Mouse (Mus musculus) megakaryocyte progenitor cell, adult 5-6 weeks (primary cell): ENCODE data around the gene Rex1bd. TPM values are rescaled to one million over a fixed set of nuclear protein-coding genes. Genes with fewer than 3 reads are reported as not detected.
A peak's percentile ranks its signal among the peaks of the same experiment; 100 is the strongest.

Experiments used
- ATAC-seq: replicated peaks from 2 replicates; pipeline ENCODE4 v1.8.0; 2016; ENCODE audit warnings: mild to moderate bottlenecking, moderate TSS enrichment, inconsistent platforms; ENCODE audit not compliant: poor library complexity
- total RNA-seq, 2 experiments: library from RNA; stranded (forward) in 1 of 2; stranded (reverse) in 1 of 2; fragments of 157-497, 149-512 nt in 1 of 2; fragments of 200-1000 nt in 1 of 2; gene quantifications; 2 replicates each; pipeline versions ENCODE4 v1.2.3 to v1.2.4; 2015 to 2017

Rex1bd gene
- total RNA-seq, 2 experiments from 2014 or later: 41.3 to 42.1 TPM

DNA sequence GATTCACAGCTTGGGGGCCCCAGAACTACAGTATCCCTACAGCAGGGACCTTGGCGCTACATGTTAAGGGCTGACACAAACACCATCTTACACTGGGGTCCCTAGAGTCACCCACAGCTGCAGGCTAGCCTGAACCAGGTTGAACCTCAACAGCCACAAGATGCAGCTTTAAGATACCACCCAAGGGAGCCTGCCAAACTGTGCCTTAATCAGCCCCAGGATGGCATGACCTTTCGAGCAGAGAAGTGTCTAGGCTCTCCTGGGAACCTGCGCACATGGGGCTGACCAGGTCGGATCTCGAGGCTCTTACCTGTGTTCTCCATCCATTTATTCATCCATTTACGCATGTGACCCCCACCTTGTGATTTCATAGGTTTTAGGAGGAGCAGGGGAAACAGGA lies 48.7 kb downstream of the Rex1bd start:
- ATAC-seq: peak; percentile 69

DNA sequence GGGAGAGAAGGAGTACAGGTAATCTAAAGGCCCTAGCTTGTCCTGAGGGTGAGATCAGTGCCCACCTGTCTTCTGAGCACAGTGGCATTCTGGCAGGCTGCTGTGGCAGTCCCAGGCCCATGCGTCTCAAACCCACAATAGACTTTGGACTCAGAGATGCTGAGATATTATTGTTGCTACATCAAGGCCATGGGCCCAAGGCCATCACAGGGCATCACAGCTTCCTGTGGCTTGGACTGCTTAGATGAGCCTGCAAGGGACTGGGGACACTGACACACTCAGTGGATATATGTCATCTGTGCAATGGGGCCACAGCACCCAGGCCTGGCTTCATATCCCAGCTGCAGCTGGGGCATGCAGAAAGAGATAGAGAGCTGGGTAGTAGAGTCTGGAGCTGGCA lies 49.6 kb downstream of the Rex1bd start:
- no peak for ATAC-seq

Other genes starting within 250 kb of the Rex1bd start
- gene Homer3, start 223.9 kb downstream of the Rex1bd start, total RNA-seq (2015): 4.2 and 5.8 TPM in 2 replicates
- gene Homer3, start 223.9 kb downstream of the Rex1bd start, total RNA-seq (2017): 8.9 and 9.9 TPM in 2 replicates
- 42.7 and 44.7 TPM in 2 replicates for gene Ddx49, start 204.3 kb downstream of the Rex1bd start, total RNA-seq (2015)
- gene Ddx49, start 204.3 kb downstream of the Rex1bd start, total RNA-seq (2017): 163 and 172 TPM in 2 replicates
- 214 and 223 TPM in 2 replicates for gene Cope, start 204.2 kb downstream of the Rex1bd start, total RNA-seq (2015)
- 129 and 151 TPM in 2 replicates for gene Cope, start 204.2 kb downstream of the Rex1bd start, total RNA-seq (2017)
- gene Cers1, start 191.0 kb downstream of the Rex1bd start, total RNA-seq (2015): not detected in 2 replicates
- gene Cers1, start 191.0 kb downstream of the Rex1bd start, total RNA-seq (2017): not detected in 2 replicates
- not detected in 2 replicates for gene Gdf1, start 176.9 kb downstream of the Rex1bd start, total RNA-seq (2015)
- not detected in 2 replicates for gene Gdf1, start 176.9 kb downstream of the Rex1bd start, total RNA-seq (2017)
- 13.9 and 15.3 TPM in 2 replicates for gene Upf1, start 153.5 kb downstream of the Rex1bd start, total RNA-seq (2015)
- 32.3 and 32.5 TPM in 2 replicates for gene Upf1, start 153.5 kb downstream of the Rex1bd start, total RNA-seq (2017)
- gene Comp, start 133.2 kb downstream of the Rex1bd start, total RNA-seq (2015): not detected in 2 replicates
- 0.07 TPM in 1 of 2 replicates, not detected in the other for gene Comp, start 133.2 kb downstream of the Rex1bd start, total RNA-seq (2017)
- 7.8 and 9.3 TPM in 2 replicates for gene Crtc1, start 67.2 kb downstream of the Rex1bd start, total RNA-seq (2015)
- gene Crtc1, start 67.2 kb downstream of the Rex1bd start, total RNA-seq (2017): 2.7 and 6.6 TPM in 2 replicates
- 4.7 and 5.1 TPM in 2 replicates for gene Klhl26, start 29.8 kb downstream of the Rex1bd start, total RNA-seq (2015)
- 3.5 and 3.6 TPM in 2 replicates for gene Klhl26, start 29.8 kb downstream of the Rex1bd start, total RNA-seq (2017)
- not detected in 2 replicates for gene Tmem59l, start 19.4 kb downstream of the Rex1bd start, total RNA-seq (2015)
- gene Tmem59l, start 19.4 kb downstream of the Rex1bd start, total RNA-seq (2017): not detected in 2 replicates
- not detected in 2 replicates for gene Crlf1, start 13.6 kb downstream of the Rex1bd start, total RNA-seq (2015)
- gene Crlf1, start 13.6 kb downstream of the Rex1bd start, total RNA-seq (2017): not detected in 2 replicates
- gene Uba52, start 4.0 kb upstream of the Rex1bd start, total RNA-seq (2015): 3,077 and 3,244 TPM in 2 replicates
- gene Uba52, start 4.0 kb upstream of the Rex1bd start, total RNA-seq (2017): 4,035 and 5,307 TPM in 2 replicates
- gene Fkbp8, start 21.0 kb upstream of the Rex1bd start, total RNA-seq (2015): 74.6 and 90.4 TPM in 2 replicates
- 114 and 133 TPM in 2 replicates for gene Fkbp8, start 21.0 kb upstream of the Rex1bd start, total RNA-seq (2017)
- gene Kxd1, start 21.2 kb upstream of the Rex1bd start, total RNA-seq (2015): 88.0 and 106 TPM in 2 replicates
- 63.1 and 84.4 TPM in 2 replicates for gene Kxd1, start 21.2 kb upstream of the Rex1bd start, total RNA-seq (2017)
- gene Ell, start 32.7 kb upstream of the Rex1bd start, total RNA-seq (2015): 8.5 and 8.7 TPM in 2 replicates
- 9.1 and 9.5 TPM in 2 replicates for gene Ell, start 32.7 kb upstream of the Rex1bd start, total RNA-seq (2017)
- 26.1 and 39.0 TPM in 2 replicates for gene Isyna1, start 87.6 kb upstream of the Rex1bd start, total RNA-seq (2015)
- gene Isyna1, start 87.6 kb upstream of the Rex1bd start, total RNA-seq (2017): 42.9 and 45.4 TPM in 2 replicates
- 31.6 and 40.7 TPM in 2 replicates for gene Ssbp4, start 102.1 kb upstream of the Rex1bd start, total RNA-seq (2015)
- gene Ssbp4, start 102.1 kb upstream of the Rex1bd start, total RNA-seq (2017): 40.2 and 69.7 TPM in 2 replicates
- 6.2 and 12.9 TPM in 2 replicates for gene Lrrc25, start 109.4 kb upstream of the Rex1bd start, total RNA-seq (2015)
- 4.7 and 5.4 TPM in 2 replicates for gene Lrrc25, start 109.4 kb upstream of the Rex1bd start, total RNA-seq (2017)
- not detected in 2 replicates for gene Gdf15, start 125.7 kb upstream of the Rex1bd start, total RNA-seq (2015)
- not detected in 2 replicates for gene Gdf15, start 125.7 kb upstream of the Rex1bd start, total RNA-seq (2017)
- 11.7 and 11.8 TPM in 2 replicates for gene Pgpep1, start 153.6 kb upstream of the Rex1bd start, total RNA-seq (2015)
- 3.6 and 5.2 TPM in 2 replicates for gene Pgpep1, start 153.6 kb upstream of the Rex1bd start, total RNA-seq (2017)
- 121 and 125 TPM in 2 replicates for gene Lsm4, start 166.5 kb upstream of the Rex1bd start, total RNA-seq (2015)
- 214 and 249 TPM in 2 replicates for gene Lsm4, start 166.5 kb upstream of the Rex1bd start, total RNA-seq (2017)
- 16.1 and 29.1 TPM in 2 replicates for gene Jund, start 192.2 kb upstream of the Rex1bd start, total RNA-seq (2015)
- gene Jund, start 192.2 kb upstream of the Rex1bd start, total RNA-seq (2017): 19.8 and 21.0 TPM in 2 replicates
- 0.07 TPM in 1 of 2 replicates, not detected in the other for gene Iqcn, start 196.7 kb upstream of the Rex1bd start, total RNA-seq (2015)
- not detected in 2 replicates for gene Iqcn, start 196.7 kb upstream of the Rex1bd start, total RNA-seq (2017)
- not detected in 2 replicates for gene Gm3336, start 211.8 kb upstream of the Rex1bd start, total RNA-seq (2015)
- 0.12 TPM in 1 of 2 replicates, not detected in the other for gene Gm3336, start 211.8 kb upstream of the Rex1bd start, total RNA-seq (2017)
- gene Pde4c, start 217.0 kb upstream of the Rex1bd start, total RNA-seq (2015): 0.39 TPM in 1 of 2 replicates, not detected in the other
- gene Pde4c, start 217.0 kb upstream of the Rex1bd start, total RNA-seq (2017): not detected in 2 replicates
- gene Rab3a, start 247.9 kb upstream of the Rex1bd start, total RNA-seq (2015): 2.6 and 3.6 TPM in 2 replicates
- gene Rab3a, start 247.9 kb upstream of the Rex1bd start, total RNA-seq (2017): 2.1 and 6.6 TPM in 2 replicates